Mouse (Mus musculus): Measurements from ENCODE around the gene Ramp3. TPM values are rescaled to one million over a fixed set of nuclear protein-coding genes. Genes with fewer than 3 reads are reported as not detected.
A peak's percentile ranks its signal among the peaks of the same experiment; 100 is the strongest.

Ramp3 gene
- total RNA-seq (2015) = not detected in 2 replicates
- not detected in 2 replicates for total RNA-seq (2017)

GRCm38 (mm10) chr11:6658271-6658670 is at the start of gene Ramp3:
Gene Ramp3 (plus strand): TSS chr11:6658521.
- peak; percentile 63 for ATAC-seq (replicated peaks; ENCODE audit: poor library complexity)

DNA sequence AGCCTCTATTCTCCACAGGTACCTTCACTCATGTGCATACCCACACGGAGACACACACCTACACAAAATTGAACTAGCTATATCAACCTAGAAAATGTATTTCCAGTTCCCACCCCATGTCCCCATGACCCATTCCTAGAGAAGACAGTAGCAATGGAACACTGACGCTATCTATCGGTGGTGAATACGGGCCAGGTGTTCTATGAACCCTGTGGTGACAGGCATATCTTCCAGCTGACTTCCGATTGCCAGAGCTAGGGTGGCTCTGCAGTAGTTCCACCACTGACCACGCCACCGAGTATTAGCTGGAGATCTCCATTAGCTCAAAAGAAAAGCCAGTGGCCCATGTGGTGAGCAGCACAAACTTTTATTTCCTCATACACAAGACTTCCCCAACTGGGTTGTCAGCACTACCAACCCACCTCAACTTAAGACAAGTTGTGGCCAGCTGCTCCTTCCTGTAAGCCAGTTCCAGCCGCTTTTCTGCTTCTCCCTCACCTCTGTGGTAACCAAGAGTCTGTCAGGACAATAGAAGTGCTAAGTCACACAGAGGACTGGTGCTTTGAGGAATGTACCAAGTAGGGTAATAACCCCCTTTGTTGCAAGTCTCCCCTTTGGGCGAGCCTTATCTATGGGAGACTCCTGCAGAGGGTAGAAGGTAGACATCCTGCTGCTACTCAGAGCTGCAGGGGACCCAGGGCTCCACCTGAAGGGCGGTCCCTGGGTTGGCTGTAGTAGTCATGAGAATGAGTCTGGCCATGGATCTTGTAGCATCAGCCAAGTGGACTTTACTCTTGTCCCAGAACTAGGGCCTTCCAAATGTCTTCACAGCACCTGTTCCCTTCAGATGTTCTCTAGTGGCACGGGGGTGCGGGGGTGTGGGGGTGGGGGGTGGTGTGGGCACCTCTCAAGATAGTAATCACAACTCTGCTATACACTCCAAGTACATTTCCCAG is 42.8 kb upstream of the Ramp3 start:
- ATAC-seq (replicated peaks; ENCODE audit: poor library complexity) = peak; percentile 89

DNA sequence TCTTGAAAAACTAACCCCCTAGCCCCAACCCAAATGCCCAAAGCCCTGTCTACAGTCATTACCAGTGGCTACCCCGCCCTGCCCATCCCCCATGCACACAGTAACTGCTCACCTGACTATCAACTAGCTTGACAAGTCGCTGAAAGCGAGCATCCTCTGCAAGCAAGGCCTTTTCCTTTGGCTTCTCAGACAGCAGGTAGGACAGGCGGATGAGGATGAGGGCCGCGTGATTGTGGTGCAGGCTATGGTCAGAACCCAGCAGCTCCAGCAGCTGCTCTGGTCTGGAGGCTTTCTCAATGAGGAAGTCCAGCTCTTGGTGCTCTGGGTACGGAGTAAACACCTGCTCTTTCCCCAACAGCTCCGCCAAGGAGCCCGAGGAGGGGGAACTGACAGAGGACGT is 34.6 kb upstream of the Ramp3 start:
- peak; percentile 9; the same call in 1 of the 2 replicates for ATAC-seq (replicated peaks; ENCODE audit: poor library complexity)

DNA sequence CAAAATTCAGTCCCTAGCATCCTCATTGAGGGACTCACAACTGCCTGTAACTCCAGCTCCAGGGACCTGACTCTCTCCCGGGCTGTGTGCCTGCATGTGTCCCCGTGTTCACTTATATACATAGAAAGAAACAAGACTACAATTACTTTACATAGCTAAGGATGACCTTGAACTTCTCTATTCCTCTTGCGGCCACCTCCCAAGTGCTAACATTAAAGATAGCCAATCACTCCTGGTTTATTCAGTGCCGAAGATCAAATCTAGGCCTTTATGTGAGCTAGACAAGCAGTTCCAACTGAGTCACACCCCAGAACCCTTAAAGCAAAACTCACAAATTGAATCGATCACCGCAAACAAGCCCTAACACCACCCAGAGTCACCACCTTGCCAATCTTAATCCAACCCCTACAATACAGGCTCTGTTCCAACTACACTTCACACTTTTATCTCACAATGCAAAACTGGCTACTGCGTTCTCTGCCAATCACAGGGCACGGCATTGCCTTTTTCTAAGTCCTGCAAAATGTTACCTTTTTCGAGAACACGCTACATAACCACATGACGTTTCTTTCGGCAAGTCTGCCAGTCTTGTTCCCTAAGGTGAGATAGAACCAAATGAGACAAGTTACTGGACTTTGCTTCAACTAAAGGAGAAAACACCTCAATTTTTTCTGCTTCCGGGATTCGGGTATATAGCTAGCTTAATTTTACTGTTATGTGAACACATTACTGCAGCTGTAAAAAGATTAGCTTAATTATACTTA is 33.5 kb upstream of the Ramp3 start:
- ATAC-seq (replicated peaks; ENCODE audit: poor library complexity) = 0 out of 2 replicates have a peak, but pooled peaks have one; percentile 11

DNA sequence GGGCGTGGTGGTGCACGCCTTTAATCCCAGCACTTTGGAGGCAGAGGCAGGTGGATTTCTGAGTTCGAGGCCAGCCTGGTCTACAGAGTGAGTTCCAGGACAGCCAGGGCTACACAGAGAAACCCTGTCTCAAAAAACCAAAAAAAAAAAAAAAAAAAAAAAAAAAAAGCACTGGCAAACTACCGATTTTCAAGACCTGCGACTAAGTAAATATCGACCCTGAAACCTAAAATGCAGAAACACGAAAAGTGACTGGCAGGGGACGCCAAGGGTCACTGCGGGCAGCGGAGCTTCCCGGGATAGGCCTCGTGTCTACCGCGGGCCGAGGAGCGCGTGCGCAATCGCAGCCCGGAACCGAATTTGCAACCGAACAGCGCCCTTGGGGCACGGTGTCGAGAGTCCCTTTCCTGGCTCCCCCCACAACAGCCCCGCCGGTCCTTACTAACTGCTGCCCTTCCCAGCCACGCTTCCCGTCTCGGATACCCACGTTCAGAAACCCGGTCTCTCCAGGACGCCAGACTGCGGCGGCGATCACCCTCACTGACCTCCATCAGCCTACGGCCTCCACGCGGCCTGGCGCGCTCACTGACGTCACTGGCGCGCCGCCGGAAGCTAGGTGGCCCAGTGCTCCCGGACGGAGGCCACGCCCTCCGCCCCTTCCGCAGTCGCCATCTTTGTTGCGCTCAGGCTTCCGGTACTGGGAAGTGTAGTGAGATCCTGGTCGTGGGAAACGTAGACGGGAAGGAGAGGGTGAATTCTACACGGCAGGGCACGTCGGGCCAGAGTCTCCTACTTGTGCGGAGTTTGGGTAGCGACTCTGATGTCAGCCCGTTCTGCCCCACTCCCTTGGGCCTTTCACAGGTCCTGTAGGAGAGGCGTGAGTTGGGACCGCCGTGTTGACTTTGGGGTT is 32.6 kb upstream of the Ramp3 start, which contains the start of gene Tbrg4:
Gene Tbrg4 (minus strand): TSS at position 590 of the 910 bp plus-strand sequence.
- ATAC-seq (replicated peaks; ENCODE audit: poor library complexity) = peak; percentile 74

DNA sequence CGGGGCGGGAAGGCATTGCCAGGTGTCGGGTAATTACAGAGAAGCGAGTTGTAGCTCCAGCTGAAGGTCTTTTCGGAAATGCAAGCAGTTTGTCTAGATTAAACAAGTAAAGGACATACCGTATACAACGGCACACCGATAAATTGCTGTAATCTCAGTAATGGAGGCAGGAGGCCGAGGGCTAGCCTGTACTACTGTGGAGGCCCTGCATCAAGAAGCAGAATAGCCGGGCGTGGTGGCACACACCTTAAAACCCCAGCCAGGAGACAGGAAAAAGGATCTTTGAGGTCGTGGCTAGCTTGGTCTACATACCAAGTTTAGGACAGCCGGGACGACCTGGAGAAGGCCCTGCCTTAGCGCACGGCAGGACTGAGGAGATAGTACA is 31.9 kb upstream of the Ramp3 start:
- ATAC-seq (replicated peaks; ENCODE audit: poor library complexity) = no peak

DNA sequence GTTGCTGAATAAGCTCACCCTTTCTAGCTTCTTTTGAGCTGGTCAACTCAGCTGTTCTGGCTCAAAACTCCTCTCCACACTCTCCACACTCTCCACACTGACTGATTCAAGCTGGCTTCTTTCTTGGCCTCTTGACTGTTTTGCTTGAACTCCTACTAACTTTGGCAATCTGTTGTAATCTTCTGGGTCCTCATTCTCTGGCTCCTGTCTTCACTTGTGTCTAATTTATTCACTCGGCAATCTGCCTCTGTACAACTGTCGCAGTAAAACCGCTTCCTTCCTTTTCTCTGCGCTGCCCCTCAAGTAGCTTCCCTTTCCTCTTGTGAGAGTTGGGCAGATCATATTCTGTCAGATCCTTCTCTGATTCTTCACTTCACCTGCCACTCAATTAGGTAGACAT is 30.6 kb upstream of the Ramp3 start:
- peak; percentile 36 for ATAC-seq (replicated peaks; ENCODE audit: poor library complexity)

DNA sequence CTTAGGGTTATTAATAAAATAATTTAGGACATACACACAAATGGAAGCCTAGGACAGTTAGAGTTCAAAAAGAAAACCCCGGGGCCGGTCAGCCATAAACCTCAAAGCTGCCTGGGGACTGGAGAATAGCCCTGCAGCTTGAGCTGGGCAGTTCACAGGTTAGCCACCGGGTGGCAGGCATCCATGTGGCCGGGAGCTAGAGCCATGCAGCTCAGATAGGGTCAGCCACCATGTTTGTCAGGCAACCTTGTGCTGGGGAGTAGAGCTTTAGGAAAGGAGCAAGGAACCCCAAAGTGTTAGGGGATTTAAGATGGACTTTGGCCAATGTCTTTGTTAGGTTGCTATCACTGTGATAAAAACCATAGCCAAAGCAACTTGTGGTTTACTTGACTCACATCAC is 29.8 kb upstream of the Ramp3 start:
- ATAC-seq (replicated peaks; ENCODE audit: poor library complexity) = peak; percentile 38

DNA sequence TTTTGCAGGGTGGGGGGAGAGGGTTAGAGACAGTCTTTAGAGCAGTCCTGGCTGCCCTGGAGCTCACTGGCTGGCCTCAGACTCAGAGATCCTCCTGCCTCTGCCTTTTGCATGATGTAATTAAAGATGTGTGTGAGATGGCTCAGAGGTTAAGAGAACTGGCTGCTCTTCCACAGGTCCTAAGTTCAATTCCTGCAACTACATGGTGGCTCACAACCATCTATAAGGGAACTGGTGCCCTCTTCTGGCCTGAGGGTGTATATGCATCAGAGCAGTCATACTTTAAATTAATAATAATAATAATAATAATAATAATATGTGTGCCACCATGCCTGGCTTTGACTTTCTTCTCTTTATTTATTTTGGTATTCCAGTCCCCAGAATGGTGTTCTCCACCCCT is 28.7 kb upstream of the Ramp3 start:
- ATAC-seq (replicated peaks; ENCODE audit: poor library complexity) = no peak

GRCm38 (mm10) chr11:6636150-6636549 is 22.2 kb upstream of the Ramp3 start:
- peak; percentile 58; the same call in 1 of the 2 replicates for ATAC-seq (replicated peaks; ENCODE audit: poor library complexity)

GRCm38 (mm10) chr11:6638537-6638936 is 19.8 kb upstream of the Ramp3 start, which contains the start of gene Wap:
Gene Wap (minus strand): TSS chr11:6638637.
- ATAC-seq (replicated peaks; ENCODE audit: poor library complexity) = no peak

GRCm38 (mm10) chr11:6639072-6639471 is 19.2 kb upstream of the Ramp3 start:
- ATAC-seq (replicated peaks; ENCODE audit: poor library complexity) = no peak

DNA sequence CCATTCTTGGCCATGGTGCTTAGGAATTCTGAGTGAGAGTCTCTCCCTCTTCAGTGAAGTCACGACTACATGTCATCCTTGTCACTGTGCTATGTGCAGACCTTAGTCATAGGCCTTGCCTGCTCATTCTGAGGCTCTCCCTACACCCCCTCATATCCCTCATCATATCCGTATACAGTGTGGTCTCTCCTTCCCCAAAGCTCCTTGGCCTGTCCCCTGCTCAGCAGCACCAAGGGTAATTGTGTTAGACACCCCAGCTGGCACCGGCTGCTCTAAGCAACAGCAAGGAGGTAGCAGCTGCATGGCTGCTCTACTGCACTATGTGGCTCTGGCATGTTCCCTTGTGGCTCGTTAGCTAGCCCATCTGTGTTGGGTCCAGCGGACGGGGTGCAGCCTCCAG is 13.8 kb upstream of the Ramp3 start:
- ATAC-seq (replicated peaks; ENCODE audit: poor library complexity) = no peak

- peak; percentile 58; the same call in 1 of the 2 replicates for ATAC-seq (replicated peaks; ENCODE audit: poor library complexity)
These were observed 10.2 kb upstream of the Ramp3 start for GRCm38 (mm10) chr11:6647831-6648724.

GRCm38 (mm10) chr11:6650519-6650918 is 7.8 kb upstream of the Ramp3 start:
- no peak for ATAC-seq (replicated peaks; ENCODE audit: poor library complexity)

GRCm38 (mm10) chr11:6652978-6653377 is 5.3 kb upstream of the Ramp3 start:
- ATAC-seq (replicated peaks; ENCODE audit: poor library complexity) = peak; percentile 53; the same call in 1 of the 2 replicates

GRCm38 (mm10) chr11:6654903-6655302 is 3.4 kb upstream of the Ramp3 start:
- ATAC-seq (replicated peaks; ENCODE audit: poor library complexity) = peak; percentile 85

- ATAC-seq (replicated peaks; ENCODE audit: poor library complexity) = no peak
These were observed 2.9 kb downstream of the Ramp3 start for GRCm38 (mm10) chr11:6661206-6661605.

DNA sequence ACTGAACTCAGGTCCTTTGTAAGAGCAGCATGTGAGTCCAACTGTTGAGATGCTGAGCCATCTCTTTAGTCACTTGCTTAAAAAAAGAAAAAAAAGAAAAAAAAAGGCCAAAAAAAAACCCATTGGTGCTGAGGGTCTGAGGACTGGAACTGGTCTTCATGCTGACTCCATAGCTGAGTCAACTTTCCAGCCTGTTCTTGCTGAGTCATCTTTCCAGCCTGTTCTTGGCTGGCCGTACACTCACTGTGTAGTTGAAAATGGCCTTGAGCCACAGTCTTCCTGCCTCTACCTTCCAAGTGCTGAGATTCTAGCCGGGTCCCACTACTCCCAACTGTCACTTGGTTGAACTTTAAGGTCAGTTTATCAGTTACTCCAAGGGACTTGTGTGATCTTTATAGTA is 8.3 kb downstream of the Ramp3 start:
- ATAC-seq (replicated peaks; ENCODE audit: poor library complexity) = no peak

All from megakaryocyte progenitor cell, adult 5-6 weeks (primary cell).